Mouse (Mus musculus) frontal cortex, postnatal 25 days (tissue): Measurements from ENCODE around the gene Pak4.
"Not testable (repeated sequence)": the region's sequence is repeated elsewhere in the genome, so short reads cannot be mapped to it uniquely, and the experiment has no call there.

ENCODE experiments used
- DNase-seq, 2 experiments: peaks; one replicate each; pipeline ENCODE4 v3.0.0; 2022; ENCODE audit warnings: low spot score in 2 of 2

Gene Pak4

DNA sequence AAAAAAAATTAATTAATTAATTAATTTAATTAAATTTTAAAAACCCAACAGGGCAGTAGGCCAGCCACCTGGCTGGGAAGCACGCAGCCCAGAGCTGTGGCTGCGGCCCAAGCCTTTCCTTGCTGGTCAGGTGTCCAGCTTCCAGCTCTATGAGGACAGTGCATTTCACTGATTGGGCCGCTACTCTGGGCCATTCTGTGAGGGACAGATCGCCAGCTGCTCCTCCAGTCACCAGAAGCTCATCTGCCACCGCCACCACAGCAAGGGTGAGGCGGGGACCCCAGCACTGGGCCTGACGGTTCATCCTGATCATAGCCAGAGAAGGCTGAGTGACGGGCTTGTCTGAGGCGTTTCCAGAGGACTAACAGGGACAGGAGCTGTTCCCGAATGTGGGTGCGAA, 36.0 kb downstream of the Pak4 start:
- DNase-seq: no peak

DNA sequence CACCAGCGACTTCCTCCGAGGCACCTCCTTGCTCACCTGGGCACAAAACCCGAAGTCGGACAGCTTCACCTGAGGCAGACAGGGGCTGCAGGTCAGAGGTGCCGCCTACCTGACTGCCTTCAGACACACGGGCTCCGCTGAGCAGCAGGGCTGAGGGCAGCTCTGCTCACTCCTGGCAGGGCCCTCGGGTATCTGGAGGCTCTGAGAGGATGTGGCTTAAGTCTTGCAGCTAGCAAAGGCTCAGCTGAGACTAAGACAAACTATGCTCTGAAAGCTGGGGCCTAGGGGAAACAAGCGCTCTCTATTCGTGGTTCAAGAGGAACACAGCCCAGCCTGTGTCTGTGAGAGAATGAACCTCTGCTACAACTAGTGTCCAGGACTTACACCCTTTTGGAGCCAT, 37.1 kb downstream of the Pak4 start:
- no peak for DNase-seq

DNA sequence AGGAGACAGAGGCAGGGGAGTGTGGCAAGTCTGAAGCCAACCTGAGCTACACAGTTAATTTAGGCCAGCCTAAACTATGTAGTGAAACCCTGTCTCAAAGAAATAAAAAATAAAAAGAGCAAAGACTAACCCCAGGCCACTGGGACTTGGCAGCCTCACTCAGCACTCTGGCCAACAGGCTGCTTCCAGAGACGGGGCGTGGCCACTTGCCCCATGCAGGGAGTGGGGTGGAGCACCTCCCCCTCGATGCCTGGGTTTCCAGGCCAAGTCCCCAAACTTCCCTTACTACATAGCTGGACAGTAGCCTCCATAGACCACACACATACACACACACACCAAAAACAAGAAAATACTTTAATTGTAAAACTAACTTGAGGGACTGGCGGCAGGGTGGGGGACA, 39.5 kb downstream of the Pak4 start:
- no peak for DNase-seq

DNA sequence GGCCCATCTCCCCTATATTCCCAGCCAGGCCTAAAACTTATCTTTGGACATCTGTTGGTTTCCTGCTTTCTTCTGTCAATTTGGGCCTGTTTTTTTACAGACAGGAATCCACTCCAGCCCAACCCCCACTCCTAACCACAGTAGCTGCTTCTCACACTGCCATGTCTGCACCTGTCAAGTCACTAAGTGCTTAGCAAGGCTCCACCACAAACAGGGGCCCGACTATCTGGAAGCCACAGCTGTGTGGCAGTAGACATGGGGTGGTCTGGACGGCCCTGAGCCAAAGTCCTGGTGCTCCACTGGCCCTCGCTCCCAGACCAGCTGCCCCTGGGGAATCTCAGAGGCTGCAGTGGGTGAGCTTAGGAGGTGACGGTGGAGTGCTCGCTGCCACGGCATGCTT, 40.3 kb downstream of the Pak4 start:
- DNase-seq: no peak

DNA sequence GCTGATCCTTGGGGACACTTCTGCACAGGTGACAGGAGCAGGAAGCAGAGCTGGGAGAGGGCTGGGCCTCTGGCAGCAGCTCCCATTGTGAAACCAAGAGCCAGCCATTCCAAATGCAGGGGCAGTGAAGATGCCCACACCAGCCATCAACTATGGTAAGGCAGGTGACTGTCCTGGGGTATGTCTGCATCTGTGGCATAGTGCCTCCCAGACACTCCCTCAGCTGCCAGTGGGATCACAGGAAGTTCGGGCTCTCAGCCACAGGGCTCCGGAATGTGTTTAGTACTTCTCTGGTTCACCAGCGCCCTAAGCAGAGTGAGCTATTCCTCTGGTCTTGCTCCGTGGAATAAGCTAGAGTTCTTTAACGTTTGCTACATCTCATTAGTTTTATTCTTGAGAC, 40.9 kb downstream of the Pak4 start:
- no peak for DNase-seq

DNA sequence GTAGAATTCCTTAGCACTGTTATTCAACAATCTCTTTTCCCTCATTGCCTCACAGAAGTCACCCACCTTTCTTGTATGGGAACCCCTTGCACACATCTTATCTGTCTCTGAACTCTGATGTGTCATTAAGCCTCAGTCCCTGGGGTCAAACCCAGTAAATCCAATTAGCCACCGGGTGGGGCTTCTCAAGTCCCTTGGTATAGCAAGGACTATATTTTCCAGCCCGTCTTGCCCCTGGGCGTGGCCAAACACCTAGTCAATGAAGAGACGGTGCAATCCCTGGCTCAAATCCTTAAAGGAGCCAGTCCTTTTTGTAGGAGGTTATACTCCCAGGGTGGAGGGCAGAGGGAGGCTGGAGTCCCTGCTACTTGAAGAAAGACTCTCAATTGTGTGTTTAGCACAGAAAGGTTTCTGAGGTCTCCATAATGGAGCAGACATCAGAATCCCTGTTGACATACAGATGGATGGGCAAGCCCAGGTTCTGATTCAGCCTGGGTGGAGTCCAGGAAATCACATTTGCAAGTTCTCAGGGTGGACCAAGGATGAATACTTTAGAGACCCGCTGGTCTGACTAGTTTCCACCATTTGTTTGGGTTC, 41.9 kb downstream of the Pak4 start:
- DNase-seq: no peak

DNA sequence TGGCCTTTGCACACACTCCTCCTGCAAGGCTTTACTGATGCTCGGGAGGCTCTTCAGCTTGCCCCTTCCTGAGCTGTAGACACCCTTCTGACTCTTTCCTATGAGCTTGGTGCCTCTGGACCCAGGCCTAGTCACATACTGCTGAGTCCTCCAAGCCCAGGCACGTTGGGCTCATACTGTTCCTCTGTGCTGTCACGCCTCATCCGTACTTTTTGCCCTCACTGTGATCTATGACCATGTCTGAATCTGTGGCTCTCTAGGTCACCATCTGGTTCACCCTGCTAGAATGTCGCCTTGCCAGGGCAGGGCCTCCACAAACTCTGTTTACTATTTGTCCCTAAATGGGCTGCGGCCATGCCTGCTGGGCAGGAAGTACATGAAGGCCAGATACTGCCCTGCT, 44.9 kb downstream of the Pak4 start:
- DNase-seq: no peak

DNA sequence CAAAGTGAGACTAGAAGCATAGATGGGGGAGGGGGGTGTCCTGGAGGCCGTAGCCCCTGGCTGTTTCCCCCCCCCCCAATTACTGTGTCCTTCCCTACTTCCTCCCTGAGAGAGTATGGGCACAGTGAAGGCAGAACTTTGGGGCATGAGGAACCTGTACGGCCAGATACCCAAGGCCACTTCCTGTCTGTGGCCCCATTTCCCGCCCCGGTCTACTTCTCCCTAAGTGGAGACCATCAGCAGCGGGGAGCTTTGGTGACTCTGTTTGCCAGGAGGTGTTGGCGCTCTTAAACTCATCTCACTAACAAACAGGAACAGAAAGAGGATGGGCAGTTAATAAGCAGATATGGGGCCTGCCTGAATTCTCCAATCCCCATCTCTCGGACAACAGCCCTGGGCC, 50.4 kb downstream of the Pak4 start:
- no peak for DNase-seq

DNA sequence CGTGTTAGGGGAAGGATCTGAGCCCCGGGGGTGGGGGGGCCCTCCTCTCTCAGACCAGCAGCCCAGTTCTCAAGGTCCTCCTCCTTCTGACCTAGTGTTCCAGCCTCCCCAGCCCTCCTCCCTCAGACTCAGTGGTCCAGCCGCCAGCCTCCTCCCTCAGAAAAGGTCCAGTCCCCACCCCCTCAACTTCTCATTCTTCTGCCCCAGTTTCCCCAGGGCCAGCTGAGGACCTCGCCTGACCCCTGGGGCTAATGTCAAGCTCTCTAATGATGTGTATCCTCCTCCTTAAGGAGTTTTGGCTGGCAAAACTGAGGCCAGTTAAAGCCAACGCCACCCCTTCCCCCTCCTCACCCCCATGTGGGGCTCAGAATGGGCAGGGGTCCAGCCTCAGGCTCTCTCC, 50.8 kb downstream of the Pak4 start, which contains the start of gene Nccrp1:
Nccrp1 (minus strand) TSS at position 101 of the 400 bp plus-strand sequence.
- no peak for DNase-seq

DNA sequence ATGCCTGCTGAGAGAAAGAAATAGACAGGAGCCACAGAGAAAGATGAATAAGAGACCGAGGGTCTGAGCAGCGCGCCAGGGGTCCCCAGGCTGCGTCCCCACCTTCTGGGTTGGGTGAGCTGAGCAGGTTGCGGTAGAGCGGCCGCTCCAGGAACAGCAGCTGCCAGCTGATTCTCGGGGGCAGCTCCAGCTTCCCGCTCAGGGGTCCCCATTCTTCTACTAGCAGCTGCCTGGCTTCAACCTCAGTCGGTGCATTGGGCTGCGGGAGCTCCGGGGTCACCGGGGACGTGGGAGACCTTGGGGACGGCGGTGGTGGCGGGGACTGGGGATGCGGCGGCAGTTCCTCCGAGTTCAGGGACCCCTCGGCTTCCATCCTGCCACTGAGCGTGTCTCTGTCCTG, 51.3 kb downstream of the Pak4 start:
- no peak for DNase-seq

DNA sequence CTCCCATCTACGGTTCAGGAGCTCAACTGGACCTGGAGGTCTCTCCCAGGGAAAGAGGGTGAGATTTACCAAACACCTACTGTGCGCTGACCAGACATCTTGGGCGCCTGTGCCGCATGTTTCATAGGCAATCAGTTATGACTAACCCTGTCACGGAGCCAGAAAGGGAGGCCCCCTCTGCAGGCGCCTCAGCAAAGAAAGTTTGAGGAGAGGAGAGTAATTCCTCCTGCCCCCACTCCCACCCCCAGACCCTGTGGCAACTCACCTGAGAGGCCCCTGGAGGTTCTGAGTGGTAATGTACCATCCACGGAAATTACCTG, 52.1 kb downstream of the Pak4 start:
- no peak for DNase-seq

DNA sequence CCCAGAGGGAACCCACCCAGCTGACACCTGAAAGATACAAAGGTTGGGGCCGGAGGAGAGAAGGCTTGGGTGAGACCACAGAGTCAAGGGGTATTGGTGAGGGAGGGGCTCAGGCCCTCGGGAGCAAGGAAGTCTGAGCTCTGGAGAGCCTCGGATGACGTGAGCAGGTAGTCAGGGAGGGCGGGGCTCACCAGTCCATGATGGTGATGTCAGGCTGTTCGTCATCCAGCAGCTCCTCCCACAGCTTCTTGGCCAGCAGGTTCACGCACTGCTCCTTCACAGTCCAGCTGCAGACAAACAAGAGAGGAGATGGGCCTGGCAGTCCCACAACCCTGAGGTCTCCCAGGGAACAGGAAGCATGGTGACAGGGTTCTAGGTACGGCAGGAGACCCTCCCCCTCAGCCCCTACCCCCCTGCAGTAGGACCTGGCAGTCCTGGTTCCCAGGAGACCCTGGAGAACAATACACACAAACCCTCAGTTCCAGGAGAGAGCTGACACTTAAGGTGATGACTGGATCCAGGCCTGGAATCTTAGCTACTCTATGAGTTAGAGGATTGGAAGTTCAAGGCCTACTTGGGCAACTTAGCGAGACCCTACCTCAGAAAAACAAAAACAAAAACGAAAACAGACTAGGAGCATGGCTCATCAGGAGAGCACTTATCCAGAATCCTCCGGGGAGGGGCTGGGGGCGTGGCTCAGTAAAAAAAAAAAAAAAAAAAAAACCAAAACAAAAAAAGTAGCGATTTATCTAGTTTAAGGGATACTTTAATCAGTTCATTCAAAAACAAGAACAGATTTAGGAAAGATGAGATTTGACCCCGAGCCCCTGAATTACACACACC, 52.7 kb downstream of the Pak4 start:
- no peak for DNase-seq

DNA sequence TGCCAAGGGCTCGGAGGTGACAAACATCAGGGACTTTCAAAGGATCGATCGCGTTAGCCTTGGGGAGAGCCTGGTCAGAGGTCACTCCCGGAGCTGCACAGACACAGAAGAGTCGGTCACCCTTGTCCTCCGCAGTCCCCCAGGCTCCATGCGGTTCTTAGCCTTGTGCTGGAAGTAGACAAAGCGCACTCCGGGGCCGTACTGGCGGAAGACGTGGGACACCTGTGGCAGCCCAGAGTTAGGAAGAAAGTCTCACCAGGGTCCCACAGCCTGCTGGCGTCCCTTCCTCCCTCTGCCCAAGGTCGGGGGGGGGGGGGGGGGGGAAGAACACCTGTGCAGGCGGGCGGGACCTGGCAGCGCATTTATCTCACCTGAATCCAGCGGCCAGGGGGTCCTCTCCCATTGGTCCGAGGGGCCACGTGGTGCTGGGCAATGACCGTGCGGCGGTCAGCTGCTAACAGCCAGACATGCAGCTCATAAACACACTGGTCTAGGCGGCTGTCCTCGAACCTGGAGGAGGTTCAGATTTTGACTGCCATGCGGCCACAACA, 53.9 kb downstream of the Pak4 start:
- no peak for DNase-seq

DNA sequence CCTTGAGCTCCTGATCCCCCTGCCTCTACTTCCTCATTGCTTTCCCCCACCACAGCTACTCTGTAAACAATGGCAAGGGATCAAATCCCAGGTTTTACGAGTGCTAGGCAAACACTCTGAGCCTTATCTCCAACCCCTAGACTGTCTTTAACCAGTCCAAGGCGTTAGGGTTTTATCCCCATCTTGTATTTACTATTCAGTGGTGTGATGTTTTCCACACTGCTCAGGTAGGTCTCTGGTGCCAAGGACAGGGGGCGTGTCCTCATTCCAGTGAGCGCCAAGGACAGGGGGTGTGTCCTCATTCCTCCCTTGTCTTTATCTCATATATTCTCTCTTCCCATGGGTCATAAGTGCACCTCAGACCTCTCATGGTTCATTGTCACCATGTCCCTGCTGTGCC, 57.5 kb downstream of the Pak4 start, which contains the start of gene Sycn:
Sycn (plus strand) TSS at position 360 of the 400 bp plus-strand sequence.
- DNase-seq: no peak

DNA sequence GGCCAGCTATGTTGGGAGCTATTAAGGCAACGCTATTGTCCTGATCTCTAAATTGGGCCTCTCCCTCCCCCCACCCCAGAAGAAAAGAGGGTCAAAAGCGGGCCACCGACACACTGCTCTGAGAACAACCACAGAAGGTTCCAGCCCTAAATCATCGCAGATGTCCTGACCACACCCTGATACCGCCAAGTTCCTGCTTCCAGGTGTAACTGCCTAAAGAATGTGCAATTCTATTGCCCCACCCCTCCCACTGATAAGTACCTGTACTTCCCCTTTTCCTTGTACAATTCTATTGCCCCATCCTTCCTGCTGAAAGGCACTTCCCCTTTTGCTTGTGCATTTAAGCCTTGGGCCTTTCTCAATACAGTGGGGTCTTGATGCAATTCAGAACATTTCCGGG, 59.1 kb downstream of the Pak4 start:
- not testable (repeated sequence) for DNase-seq

DNA sequence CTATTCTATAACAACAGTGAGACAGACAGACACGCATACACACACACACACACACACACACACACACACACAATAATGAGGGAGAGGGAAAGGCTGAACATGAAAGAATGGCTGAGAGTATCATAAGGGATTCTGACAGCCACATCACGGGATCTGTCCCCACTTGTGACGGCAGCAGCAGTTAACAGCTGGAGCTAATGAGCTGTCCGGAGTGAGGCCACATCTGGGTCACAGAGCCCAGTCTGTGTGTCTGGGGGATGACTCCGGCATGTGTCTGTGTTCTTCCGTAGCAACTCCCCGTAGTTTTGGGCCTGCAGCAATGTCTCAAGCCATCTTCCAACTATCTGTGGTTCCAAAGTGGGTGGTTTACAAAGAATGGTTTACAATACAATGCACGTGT, 66.0 kb downstream of the Pak4 start:
- DNase-seq: no peak

DNA sequence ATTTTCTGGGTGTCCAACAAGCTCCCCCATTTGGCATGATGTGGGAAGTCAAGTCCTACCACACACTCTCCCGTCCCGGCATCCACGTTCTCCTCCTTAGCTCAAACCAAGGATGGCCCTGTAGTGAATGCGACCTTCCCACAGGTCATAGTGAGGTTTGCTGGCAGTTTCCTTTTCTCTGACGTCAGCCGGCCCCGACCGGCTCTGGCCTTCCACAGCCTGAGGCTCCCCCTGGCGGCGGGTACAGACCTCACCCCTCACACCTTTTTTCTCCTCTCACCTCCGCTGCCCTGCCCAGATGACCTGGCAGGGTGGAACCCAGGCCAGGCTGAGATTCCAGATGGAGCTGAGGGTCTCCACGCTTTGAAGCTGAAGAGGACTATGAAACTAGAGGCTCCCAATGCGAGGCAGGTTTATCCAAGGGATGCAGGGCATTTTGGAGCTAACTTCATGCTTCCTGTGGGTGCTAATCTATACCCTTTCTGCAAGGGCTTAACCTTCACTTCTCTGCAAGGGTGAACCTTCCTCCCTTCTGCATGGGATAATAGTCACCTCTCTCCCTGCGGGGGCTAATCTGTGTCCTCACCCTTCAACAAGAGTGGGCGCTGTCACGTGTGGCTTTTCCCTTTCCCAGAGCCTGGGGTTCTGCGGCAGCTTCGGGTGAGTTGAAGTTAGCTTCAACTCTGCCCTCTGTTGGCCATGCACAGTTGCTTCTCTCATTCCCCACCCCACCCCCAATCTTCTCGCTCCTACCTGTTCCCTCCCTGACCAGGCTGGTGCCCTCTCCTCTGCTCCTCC, 69.9 kb downstream of the Pak4 start:
- DNase-seq: peak; percentile 28 to 53

DNA sequence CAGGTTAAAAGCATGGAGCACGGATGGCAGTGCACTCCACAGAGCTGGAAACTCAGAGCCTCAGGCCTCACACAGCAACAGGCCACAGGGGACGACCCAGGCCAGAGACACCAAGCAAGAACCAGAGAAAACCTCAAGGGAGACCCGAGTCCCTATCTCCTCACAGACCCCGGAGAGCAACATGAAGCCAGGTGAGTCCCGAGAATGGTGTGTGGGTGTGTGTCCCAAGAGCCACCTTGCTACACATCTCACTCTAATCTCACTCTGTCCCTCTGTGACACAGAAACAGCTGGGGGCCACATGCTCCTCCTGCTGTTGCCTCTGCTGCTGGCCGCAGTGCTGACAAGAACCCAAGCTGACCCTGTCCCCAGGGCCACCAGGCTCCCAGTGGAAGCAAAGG, 75.4 kb downstream of the Pak4 start, which contains the start of gene Ifnl3:
Ifnl3 (plus strand) TSS at position 301 of the 400 bp plus-strand sequence.
- not testable (repeated sequence) for DNase-seq

DNA sequence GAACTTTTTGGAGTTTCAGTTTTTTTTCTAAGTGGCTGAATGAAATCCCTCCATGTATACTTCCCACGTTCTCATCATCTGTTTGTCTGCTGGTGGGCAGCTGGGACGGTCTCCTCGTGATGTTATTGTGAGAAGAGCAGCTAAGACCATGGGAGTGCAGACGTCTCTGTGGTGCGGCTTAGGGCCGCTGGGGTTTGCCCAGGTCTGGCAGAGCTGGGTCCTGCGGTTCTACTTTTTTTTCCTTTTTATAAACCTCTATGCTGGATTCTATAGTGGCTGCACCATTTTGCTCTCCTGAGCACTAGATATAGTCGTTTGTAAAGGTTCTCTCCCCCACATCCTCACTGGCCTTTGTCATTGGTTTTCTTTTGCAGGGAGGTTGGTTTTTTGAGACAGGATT, 86.5 kb downstream of the Pak4 start:
- DNase-seq: no peak

DNA sequence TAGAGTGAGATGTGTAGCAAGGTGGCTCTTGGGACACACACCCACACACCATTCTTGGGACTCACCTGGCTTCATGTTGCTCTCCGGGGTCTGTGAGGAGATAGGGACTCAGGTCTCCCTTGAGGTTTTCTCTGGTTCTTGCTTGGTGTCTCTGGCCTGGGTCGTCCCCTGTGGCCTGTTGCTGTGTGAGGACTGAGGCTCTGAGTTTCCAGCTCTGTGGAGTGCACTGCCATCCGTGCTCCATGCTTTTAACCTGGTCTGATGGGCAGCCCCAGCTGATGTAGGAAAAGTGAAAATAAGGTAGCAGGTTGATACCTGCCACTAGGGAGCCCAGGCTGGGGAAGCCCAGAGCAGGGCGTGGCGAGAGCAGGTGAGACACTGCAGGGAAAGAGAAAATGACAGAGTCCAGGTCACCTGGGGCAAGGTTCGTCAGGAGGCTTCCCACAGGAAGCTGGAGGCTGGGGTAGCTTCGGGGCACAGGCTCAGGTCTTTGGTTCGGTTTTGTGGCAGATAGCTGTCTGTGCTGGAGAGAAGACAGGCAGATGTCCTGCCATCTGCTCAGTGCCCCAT, 87.5 kb downstream of the Pak4 start, which contains the start of gene Ifnl2:
Ifnl2 (minus strand) TSS at position 51 of the 570 bp plus-strand sequence.
- DNase-seq: not testable (repeated sequence)

DNA sequence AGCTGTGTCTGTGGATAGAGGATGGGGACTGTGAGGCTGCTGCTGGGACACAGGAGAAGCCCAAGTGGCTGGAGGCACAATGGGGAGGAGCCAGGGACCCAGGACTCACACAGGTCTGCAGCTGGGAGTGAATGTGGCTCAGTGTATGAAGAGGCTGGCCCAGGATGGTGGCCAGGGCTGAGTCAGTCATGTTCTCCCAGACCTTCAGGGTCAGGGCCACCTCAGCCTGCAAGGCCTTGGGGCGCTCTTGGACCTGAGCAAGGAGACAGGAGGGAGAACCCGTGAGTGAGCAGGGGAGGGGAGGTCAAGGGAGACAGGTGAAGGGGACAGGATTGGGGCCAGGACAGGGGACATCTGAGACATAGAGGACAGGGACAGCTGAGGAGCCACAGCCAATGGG, 88.9 kb downstream of the Pak4 start:
- not testable (repeated sequence) for DNase-seq
